Mouse (Mus musculus): Measurements from ENCODE around the gene Ccdc102a.

GRCm38 (mm10) chr8:94875096-94875870 is 42.6 kb downstream of the Ccdc102a start:
- TF ChIP-seq CTCF (IDR thresholded peaks at IDR 0.05; ENCODE audit: control insufficient read depth, insufficient read depth, insufficient read length) (no peak), MAX (IDR thresholded peaks at IDR 0.05) (no peak), MYOD1 (IDR thresholded peaks at IDR 0.05; ENCODE audit: control insufficient read depth, insufficient read length, low read depth) (no peak), FOSL1 (IDR thresholded peaks at IDR 0.05; ENCODE audit: insufficient read depth, low read length, poor library complexity, severe bottlenecking) (no peak), CEBPB (IDR thresholded peaks at IDR 0.05; ENCODE audit: low read depth) (no peak)

Measured in C2C12 (cell line).